Mouse (Mus musculus) megakaryocyte, embryonic 14.5 days (primary cell): ENCODE results near the gene Znrf1.

Experiments used
- FLI1 ChIP-seq: IDR thresholded peaks from 2 replicates; pipeline ENCODE4 v1.6.1; 2012; ENCODE audit warnings: low read length, inconsistent platforms, mixed read lengths
- GATA1 ChIP-seq: IDR thresholded peaks from 3 replicates; pipeline ENCODE4 v1.6.1; 2012; ENCODE audit warnings: mixed read lengths, low read length, inconsistent platforms, borderline replicate concordance

DNA sequence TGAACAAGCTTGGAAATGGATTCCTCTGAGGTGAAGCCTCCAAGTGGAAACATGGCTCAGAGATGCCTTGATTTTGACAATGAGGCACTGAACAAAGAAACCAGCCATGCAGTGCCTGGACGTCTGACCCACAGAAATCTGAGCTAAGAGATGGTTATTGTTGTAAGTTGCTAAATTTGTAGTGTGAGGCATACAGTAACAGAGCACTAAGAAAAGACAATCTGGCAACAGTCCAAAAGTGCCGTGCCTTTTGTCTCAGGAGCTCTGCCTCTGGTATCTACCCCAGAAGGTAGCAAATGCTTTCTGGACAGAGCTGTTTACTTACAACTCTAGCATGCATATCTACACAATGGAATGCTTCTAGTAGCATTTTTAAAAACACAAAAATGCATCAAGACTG lies 27.3 kb upstream of the Znrf1 start:
- TF ChIP-seq GATA1 (no peak), FLI1 (no peak)
